Mouse (Mus musculus) neural tube, embryonic 12.5 days (tissue): ENCODE results near the gene Prr3. TPM values are rescaled to one million over a fixed set of nuclear protein-coding genes. Genes with fewer than 3 reads are reported as not detected.

Experiments used
- ATAC-seq: fragments of 200-750 bp; cut with Nextera tagmentation; 2 replicates; pipeline ENCODE4 v1.8.0; 2017; ENCODE audit warnings: low read depth, mild to moderate bottlenecking, moderate TSS enrichment, moderate library complexity; ENCODE audit not compliant: low FRiP score
- H3K27ac ChIP-seq: fragments of 300-500 bp; sonication (generic); 2 replicates; pipeline ENCODE4 v1.5.1; 2016
- H3K27me3 ChIP-seq: fragments of 300-500 bp; sonication (generic); replicated peaks from 2 replicates; pipeline ENCODE4 v1.6.1; 2016; ENCODE audit warnings: mild to moderate bottlenecking
- H3K36me3 ChIP-seq: fragments of 300-500 bp; sonication (generic); 2 replicates; pipeline ENCODE4 v1.6.1; 2016; ENCODE audit warnings: mild to moderate bottlenecking
- H3K4me1 ChIP-seq: fragments of 300-500 bp; sonication (generic); 2 replicates; pipeline ENCODE4 v1.6.1; 2016
- H3K4me2 ChIP-seq: fragments of 300-500 bp; sonication (generic); replicated peaks from 2 replicates; pipeline ENCODE4 v1.6.1; 2016; ENCODE audit warnings: mild to moderate bottlenecking
- H3K4me3 ChIP-seq: fragments of 300-500 bp; sonication (generic); 2 replicates; pipeline ENCODE4 v1.5.1; 2016
- H3K9ac ChIP-seq: fragments of 300-500 bp; sonication (generic); 2 replicates; pipeline ENCODE4 v1.6.1; 2016; ENCODE audit warnings: mild to moderate bottlenecking
- H3K9me3 ChIP-seq: fragments of 300-500 bp; sonication (generic); 2 replicates; pipeline ENCODE4 v1.6.1; 2016; ENCODE audit warnings: mild to moderate bottlenecking
- WGBS: fragments of 180-500 bp; shearing (Covaris S2); methylation state at CpG from one replicate; pipeline ENCODE4 v1.1.7; 2016; 5-methylcytosine and 5-hydroxymethylcytosine counted together
- microRNA counts: library from miRNA; unstranded; fragments of <30 nt; microRNA quantifications from one replicate; lab custom pipeline; 2017
- microRNA-seq: library from miRNA; unstranded; fragments of <30 nt; microRNA quantifications from one replicate; pipeline ENCODE4, GENCODE M21; 2017
- polyA plus RNA-seq: library from polyadenylated mRNA; unstranded; fragments of >200 nt; fragmentation: Nextera tagmentation; extraction: Ambion mirVana; gene quantifications from 2 replicates; pipeline ENCODE4 v1.2.1, GENCODE M21; 2016

The Prr3 gene
- polyA plus RNA-seq, 1 experiment from 2014 or later = 50.9 TPM

GRCm38 (mm10) chr17:35922566-35922965 lies 57.5 kb downstream of the Prr3 start:
- ATAC-seq = no peak
- no peaks in the 10 kb centered on the region for H3K27me3 ChIP-seq
- 87% methylated on average over 3 of the region's 3 CpGs for whole genome bisulfite sequencing
- H3K9ac ChIP-seq = no peak overlapping the region
- no peak overlapping the region for H3K4me2 ChIP-seq
- H3K4me3 ChIP-seq = no peak overlapping the region
- peaks cover 29% of the 10 kb centered on the region for H3K4me1 ChIP-seq
- H3K9me3 ChIP-seq = no peaks in the 10 kb centered on the region
- H3K36me3 ChIP-seq = peaks cover 46% of the 10 kb centered on the region
- no peak overlapping the region for H3K27ac ChIP-seq

MicroRNAs encoded within 50 kb of the gene (microRNA counts, 519-probe panel; counts per million panel counts)
- microRNA mmu-miR-877 (lab: Ali Mortazavi, UCI) = 342 counts per million, percentile 67 among the panel's probes with 10 or more counts

Small RNA genes lying within 50 kb of the gene (microRNA-seq; reads per million reads assigned to microRNA genes)
- 118 reads per million, percentile 55 among the genes with 10 or more reads in this experiment for gene Mir877

Other genes starting within 250 kb of the Prr3 start
- 5.2 and 7.9 TPM in 2 replicates for gene Ier3, start 158.6 kb downstream of the Prr3 start, polyA plus RNA-seq
- 60.5 and 60.6 TPM in 2 replicates for gene Flot1, start 157.0 kb downstream of the Prr3 start, polyA plus RNA-seq
- 1,533 and 1,543 TPM in 2 replicates for gene Tubb5, start 141.9 kb downstream of the Prr3 start, polyA plus RNA-seq
- 13.6 and 14.7 TPM in 2 replicates for gene Mdc1, start 138.7 kb downstream of the Prr3 start, polyA plus RNA-seq
- gene Nrm, start 118.9 kb downstream of the Prr3 start, polyA plus RNA-seq = 40.5 and 41.3 TPM in 2 replicates
- 34.6 and 35.1 TPM in 2 replicates for gene Ppp1r18, start 114.6 kb downstream of the Prr3 start, polyA plus RNA-seq
- 43.3 and 45.9 TPM in 2 replicates for gene Dhx16, start 100.4 kb downstream of the Prr3 start, polyA plus RNA-seq
- gene 2310061I04Rik, start 82.8 kb downstream of the Prr3 start, polyA plus RNA-seq = 26.8 and 30.3 TPM in 2 replicates
- gene Atat1, start 70.2 kb downstream of the Prr3 start, polyA plus RNA-seq = 299 and 304 TPM in 2 replicates
- gene Mrps18b, start 63.8 kb downstream of the Prr3 start, polyA plus RNA-seq = 55.3 and 56.1 TPM in 2 replicates
- gene Ppp1r10, start 63.8 kb downstream of the Prr3 start, polyA plus RNA-seq = 60.2 and 61.6 TPM in 2 replicates
- 105 and 112 TPM in 2 replicates for gene Abcf1, start 10.5 kb downstream of the Prr3 start, polyA plus RNA-seq
- gene Gnl1, start 385 bp downstream of the Prr3 start, polyA plus RNA-seq = 53.3 and 53.5 TPM in 2 replicates
- gene H2-T24, start 40.3 kb upstream of the Prr3 start, polyA plus RNA-seq = 4.5 and 5.2 TPM in 2 replicates
- 3.6 and 4.0 TPM in 2 replicates for gene H2-T23, start 52.6 kb upstream of the Prr3 start, polyA plus RNA-seq
- 7.4 and 7.7 TPM in 2 replicates for gene H2-T22, start 62.5 kb upstream of the Prr3 start, polyA plus RNA-seq
- gene Gm6034, start 62.7 kb upstream of the Prr3 start, polyA plus RNA-seq = not detected in 2 replicates
- gene Gm11127, start 78.1 kb upstream of the Prr3 start, polyA plus RNA-seq = not detected in 2 replicates
- not detected in 2 replicates for gene Gm19684, start 141.4 kb upstream of the Prr3 start, polyA plus RNA-seq
- gene Gm7030, start 149.2 kb upstream of the Prr3 start, polyA plus RNA-seq = not detected in 2 replicates
- gene Gm8909, start 188.3 kb upstream of the Prr3 start, polyA plus RNA-seq = 0.25 TPM in 1 of 2 replicates, not detected in the other
- gene H2-T3, start 210.1 kb upstream of the Prr3 start, polyA plus RNA-seq = not detected in 2 replicates